16 mouse cellular contexts compared by ENCODE assay signal in the genomic region with DNA sequence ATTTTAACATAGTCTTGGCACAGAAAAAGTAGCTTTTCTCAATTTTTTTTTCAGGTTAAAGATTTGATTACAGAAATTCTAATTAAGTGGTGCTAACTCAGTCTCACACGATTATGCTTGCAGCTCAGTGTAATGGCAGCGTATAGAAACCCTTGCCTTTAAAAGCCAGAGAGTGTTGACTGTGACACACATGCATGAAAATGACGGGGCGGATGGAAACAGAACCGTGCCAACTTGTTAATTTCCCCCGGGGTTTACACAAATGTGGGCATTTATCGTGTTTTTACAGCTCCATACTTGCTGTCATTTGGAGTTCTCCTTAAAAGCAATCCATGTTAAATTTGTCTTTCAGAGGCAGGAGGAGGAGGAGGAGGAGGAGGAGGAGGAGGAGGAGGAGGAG.
DNase-seq lines count a peak whose midpoint lies in the region; ATAC-seq lines count a peak whose summit lies in the region.
"Had no signal": no experiment of that assay in that cellular context is flagged by ENCODE, and none has a peak within 500 bp of the region (broad histone marks: within the 10 kb centered on the region; RNA-seq: fewer than 3 reads in every experiment).

No protein-coding gene starts in this region.

- intact Hi-C loops in left cerebral cortex, postnatal 14 days (cut with DNase I) = no loop called here
- intact Hi-C loops in left cerebral cortex, postnatal 10 days (cut with DNase I) = no loop called here

- H3K4me3 ChIP-seq in neural tube, embryonic 13.5 days = no peak overlapping the region
- no peak overlapping the region for H3K4me3 ChIP-seq in heart, embryonic 11.5 days (ENCODE audit: low read depth, low read length)
- H3K4me3 ChIP-seq: embryonic facial prominence, embryonic 15.5 days; layer of hippocampus, adult 2 months; limb, embryonic 12.5 days; liver, embryonic 15.5 days had no signal

- H3K27me3 ChIP-seq in neural tube, embryonic 13.5 days = no peaks in the 10 kb centered on the region
- H3K27me3 ChIP-seq in heart, embryonic 11.5 days (ENCODE audit: control insufficient read depth, insufficient read depth, low read length) = no peaks in the 10 kb centered on the region
- H3K27me3 ChIP-seq: embryonic facial prominence, embryonic 15.5 days; limb, embryonic 12.5 days; liver, embryonic 15.5 days had no signal

- no peak overlapping the region for H3K4me2 ChIP-seq in neural tube, embryonic 13.5 days
- H3K4me2 ChIP-seq in heart, embryonic 11.5 days = no peak overlapping the region
- H3K4me2 ChIP-seq: embryonic facial prominence, embryonic 15.5 days; limb, embryonic 12.5 days; liver, embryonic 15.5 days had no signal

- ATAC-seq in frontal cortex, adult (ENCODE audit: low TSS enrichment) = peak; percentile 73
- ATAC-seq in neural tube, embryonic 13.5 days (ENCODE audit: low read depth) = peak; percentile 90
- no peak for ATAC-seq in heart, embryonic 11.5 days (replicated peaks; ENCODE audit: insufficient number of reproducible peaks, low FRiP score, low TSS enrichment)

- no peak overlapping the region for H3K27ac ChIP-seq in neural tube, embryonic 13.5 days (replicated peaks)
- H3K27ac ChIP-seq in heart, embryonic 11.5 days (ENCODE audit: low read depth, low read length) = no peak overlapping the region
- H3K27ac ChIP-seq: embryonic facial prominence, embryonic 15.5 days; layer of hippocampus, adult 2 months; limb, embryonic 12.5 days; liver, embryonic 15.5 days had no signal

- DNase-seq in frontal cortex, postnatal 10 days (ENCODE audit: low spot score in 2 of 2) = no peak
- DNase-seq in left cerebral cortex, postnatal 14 days (ENCODE audit: low spot score in 2 of 2) = peak; percentile 17 to 18
- no peak for DNase-seq in left cerebral cortex, postnatal 10 days (ENCODE audit: extremely low spot score in 1 of 2, low spot score in 2 of 2)
- peak; percentile 34 for DNase-seq in brain, embryonic 18.5 days (ENCODE audit: low read depth, low spot score)
- no peak for DNase-seq in thymus, adult 18-20 months
- DNase-seq: adrenal gland, postnatal 10 days; kidney, adult 8-10 months; lung, postnatal 14 days; spleen, adult 18-20 months had no signal

- H3K4me1 ChIP-seq in neural tube, embryonic 13.5 days (replicated peaks) = peaks cover 7% of the 10 kb centered on the region
- H3K4me1 ChIP-seq in heart, embryonic 11.5 days (ENCODE audit: control insufficient read depth, insufficient read depth, low read length) = no peaks in the 10 kb centered on the region
- H3K4me1 ChIP-seq: liver, embryonic 15.5 days had no signal

- H3K9ac ChIP-seq in neural tube, embryonic 13.5 days = no peak overlapping the region
- no peak overlapping the region for H3K9ac ChIP-seq in heart, embryonic 11.5 days (ENCODE audit: low read depth, low read length)
- H3K9ac ChIP-seq: embryonic facial prominence, embryonic 15.5 days; limb, embryonic 12.5 days; liver, embryonic 15.5 days had no signal

- no peaks in the 10 kb centered on the region for H3K9me3 ChIP-seq in neural tube, embryonic 13.5 days
- no peaks in the 10 kb centered on the region for H3K9me3 ChIP-seq in heart, embryonic 11.5 days (replicated peaks; ENCODE audit: control insufficient read depth, low read length)
- H3K9me3 ChIP-seq: embryonic facial prominence, embryonic 15.5 days; limb, embryonic 12.5 days; liver, embryonic 15.5 days had no signal

- WGBS in neural tube, embryonic 13.5 days = 35% methylated on average over 7 of the region's 7 CpGs
- 82% methylated on average over 7 of the region's 7 CpGs for WGBS in heart, embryonic 11.5 days (ENCODE audit: insufficient replicate concordance)

- no peaks in the 10 kb centered on the region for H3K36me3 ChIP-seq in neural tube, embryonic 13.5 days
- no peaks in the 10 kb centered on the region for H3K36me3 ChIP-seq in heart, embryonic 11.5 days (ENCODE audit: control insufficient read depth, insufficient read depth, low read length)
- H3K36me3 ChIP-seq: embryonic facial prominence, embryonic 15.5 days; limb, embryonic 12.5 days; liver, embryonic 15.5 days had no signal

Comparison
In these comparisons a context has a peak if more than half of its experiments do, and no peak if none do; other contexts are left out.
1. DNase-seq: peak in left cerebral cortex, postnatal 14 days (2 of 2) and brain, embryonic 18.5 days (single experiment); none in frontal cortex, postnatal 10 days (0 of 2), left cerebral cortex, postnatal 10 days (0 of 2) and thymus, adult 18-20 months (0 of 2).